Mouse (Mus musculus): ENCODE data around the gene Dixdc1.

GRCm38 (mm10) chr9:50616161-50616560 lies 123.2 kb downstream of the Dixdc1 start:
- no peak for TF ChIP-seq CTCF (IDR thresholded peaks at IDR 0.05; ENCODE audit: low read depth, low read length)
- TF ChIP-seq TAL1 (conservative IDR thresholded peaks at IDR 0.05; ENCODE audit: low read depth, low read length): no peak
- TF ChIP-seq GATA1 (IDR thresholded peaks at IDR 0.05; ENCODE audit: borderline replicate concordance, low read length): no peak
- no peak for TF ChIP-seq GATA2 (IDR thresholded peaks at IDR 0.05; ENCODE audit: borderline replicate concordance, low read depth, low read length)

Measured in G1E (cell line).